Mouse (Mus musculus): ENCODE results near the gene Adam15.

The Adam15 gene

DNA sequence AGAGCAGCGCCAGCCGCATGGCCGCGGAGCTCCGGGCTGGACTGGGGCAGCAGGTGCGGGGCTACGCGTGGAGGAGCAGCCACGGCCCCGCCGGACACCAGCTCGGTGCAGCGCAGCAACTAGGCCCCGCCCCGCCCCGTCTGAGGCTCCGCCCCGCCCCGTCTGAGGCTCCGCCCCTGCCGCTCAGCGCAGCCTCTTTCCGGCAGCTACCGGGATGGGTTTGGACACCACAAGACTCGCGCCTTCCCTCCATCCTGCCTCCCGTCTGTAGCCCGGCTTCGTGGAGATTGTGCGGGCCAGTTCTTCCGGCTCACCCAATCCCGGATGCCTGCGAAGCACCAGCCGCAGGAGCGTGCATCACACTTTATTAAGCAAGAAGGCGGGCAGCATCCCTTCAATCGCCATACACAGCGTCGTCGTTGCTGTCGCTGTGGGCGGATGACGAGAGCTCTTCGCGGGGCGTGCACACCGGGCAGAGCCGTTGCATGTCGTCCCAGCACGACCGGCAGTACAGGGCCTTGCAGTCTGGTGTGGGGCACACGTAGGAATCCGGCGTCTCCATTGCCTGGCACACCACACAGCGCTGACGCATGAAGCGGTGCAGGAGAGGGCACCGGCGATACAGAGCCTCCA, at the start of gene Adam15:
Gene Adam15, minus strand, starts transcription at position 128 of the 633 bp plus-strand sequence.
- DNase-seq (ENCODE audit: extremely low read depth, low read depth), result peak; percentile 67

DNA sequence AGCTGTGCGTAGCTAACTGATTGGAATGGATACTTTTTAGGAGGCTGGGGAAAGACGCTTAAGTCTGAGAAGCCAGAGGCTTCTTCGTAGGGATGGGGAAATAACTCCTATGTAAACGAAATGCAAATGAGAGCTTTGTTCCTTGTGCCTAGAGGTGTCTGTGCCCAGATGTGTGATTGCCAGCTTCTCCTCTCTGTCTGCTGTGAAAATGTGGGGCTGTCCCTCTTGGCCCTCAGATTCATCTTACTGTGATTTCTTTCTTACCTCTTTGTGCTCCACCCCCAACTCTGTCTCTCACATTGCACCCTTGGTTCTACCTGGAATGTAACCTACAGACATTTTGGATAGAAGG, 46.8 kb upstream of the Adam15 start:
- no peak for DNase-seq (ENCODE audit: extremely low read depth, low read depth)

DNA sequence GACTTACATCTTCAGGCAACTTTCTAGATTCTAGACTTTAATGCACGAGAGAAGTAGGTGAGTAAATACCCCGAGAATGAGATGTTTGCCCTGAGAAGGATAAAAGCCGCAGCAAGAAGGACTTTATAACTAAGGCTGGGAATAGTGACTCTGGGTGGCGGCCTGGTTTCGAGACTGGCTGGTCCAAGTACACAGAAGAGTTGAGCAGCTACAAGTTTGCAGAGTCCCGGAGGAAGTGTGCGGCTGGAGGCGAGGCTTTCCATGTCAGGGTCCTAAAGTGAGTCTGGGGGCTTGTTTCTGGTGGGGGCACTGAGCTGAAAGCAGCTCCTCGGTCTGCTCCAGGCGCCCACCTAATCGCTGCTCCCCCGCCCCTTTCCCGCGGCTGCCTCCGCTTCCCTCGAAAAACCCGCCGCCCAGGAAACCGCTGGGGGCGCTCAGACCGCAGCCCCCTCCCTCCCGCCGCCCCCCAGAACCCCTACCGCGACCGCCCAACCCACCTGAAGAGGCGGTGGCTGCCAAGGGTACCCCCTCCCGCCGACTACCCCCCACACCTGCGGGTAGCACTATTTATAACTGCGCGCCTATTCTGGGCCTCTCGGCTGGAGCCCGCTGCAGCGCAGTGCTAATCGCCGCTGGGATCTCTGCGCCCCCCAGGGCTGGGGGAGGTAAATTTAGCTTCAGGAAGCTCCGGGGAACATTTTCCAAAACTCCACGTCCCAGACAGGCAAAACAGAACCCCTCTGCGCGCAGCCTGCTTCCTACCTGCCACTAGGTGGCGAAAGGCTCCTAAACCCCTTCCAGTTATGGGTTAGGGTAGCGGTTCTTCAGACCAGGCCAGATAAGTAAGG, 46.2 kb upstream of the Adam15 start:
- DNase-seq (ENCODE audit: extremely low read depth, low read depth), result peak; percentile 77

DNA sequence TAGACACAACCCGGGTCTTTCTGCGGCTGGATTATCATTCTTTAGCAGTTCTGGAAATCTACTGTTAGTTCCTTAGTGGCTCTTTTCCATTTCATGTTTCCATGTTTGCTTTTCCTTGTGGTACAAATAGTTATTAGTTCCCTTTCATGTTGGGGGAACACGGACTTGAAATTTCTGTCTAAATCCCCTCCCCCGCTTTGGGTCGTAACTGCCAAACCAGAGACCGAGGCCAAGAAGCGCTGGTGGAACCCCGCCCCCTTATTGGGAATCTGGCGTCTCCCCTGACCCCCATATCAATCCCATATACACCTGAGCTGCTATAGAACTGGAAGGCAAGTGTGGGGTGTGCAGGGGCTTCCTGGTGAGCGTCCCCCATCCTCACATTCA, 45.6 kb upstream of the Adam15 start:
- no peak for DNase-seq (ENCODE audit: extremely low read depth, low read depth)

DNA sequence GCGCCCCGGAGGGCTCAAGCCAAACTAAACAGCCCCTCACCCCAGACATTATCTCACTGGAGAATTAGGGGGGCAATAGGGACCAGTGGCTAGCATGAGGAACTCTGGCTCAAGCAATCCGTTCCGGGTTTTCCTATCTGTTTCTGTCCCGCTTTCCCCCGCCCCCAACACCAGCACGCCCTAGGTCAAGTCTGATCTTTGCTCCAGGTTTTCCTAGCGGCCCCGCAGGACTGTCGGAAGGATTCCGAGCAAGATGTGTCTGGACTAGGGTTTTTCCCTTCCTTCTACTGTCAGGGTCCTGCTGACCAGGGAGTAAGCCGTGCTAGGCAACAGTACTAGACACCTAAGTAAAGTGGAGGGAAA, 45.1 kb upstream of the Adam15 start:
- DNase-seq (ENCODE audit: extremely low read depth, low read depth), result peak; percentile 85

DNA sequence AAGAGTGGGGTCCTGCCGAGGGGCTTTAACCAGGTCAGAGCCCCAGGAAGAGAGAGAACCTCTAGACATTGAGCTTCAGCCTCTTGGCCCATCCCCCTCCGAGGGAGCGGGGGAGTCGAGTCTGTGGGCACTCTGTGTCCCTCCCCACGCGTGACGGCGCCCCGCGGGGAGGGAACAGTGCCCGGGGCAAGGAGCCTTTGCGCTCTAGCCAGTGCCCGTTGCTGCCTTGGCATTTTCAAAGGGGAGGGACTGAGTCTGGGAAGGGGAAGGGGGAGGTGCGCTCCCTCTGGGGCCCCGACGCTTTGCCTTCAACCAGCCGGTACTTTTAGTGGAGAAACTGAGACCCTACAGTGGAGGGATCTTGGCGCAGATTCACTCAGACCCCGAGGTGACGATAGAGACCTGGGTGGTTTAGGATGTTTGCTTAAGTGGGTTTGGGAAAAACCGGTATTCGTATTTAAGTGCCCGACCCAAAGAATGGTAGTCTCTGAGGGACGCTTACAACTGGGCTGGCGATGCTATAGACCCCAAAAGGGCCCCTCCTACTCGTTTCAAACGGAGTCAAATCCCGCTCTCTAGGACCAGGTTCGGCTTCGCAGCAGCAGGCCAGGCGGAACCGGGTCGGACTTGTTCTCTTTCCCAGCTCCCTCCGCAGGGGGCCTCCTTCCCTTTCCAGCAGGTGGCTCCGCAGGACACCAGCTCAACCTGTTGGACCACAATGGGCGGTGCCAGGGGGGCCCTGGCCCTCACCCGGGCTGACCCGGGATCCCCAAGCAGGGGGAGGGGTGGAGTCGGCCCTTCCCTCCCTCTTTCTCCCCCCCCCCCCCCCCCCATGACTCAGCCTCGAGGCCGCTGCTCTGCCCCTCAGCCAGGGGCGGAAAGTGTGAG, 44.5 kb upstream of the Adam15 start, which contains the start of gene Zbtb7b:
Gene Zbtb7b, minus strand, starts transcription at position 771 of the 888 bp plus-strand sequence.
- peak; percentile 74 for DNase-seq (ENCODE audit: extremely low read depth, low read depth)

DNA sequence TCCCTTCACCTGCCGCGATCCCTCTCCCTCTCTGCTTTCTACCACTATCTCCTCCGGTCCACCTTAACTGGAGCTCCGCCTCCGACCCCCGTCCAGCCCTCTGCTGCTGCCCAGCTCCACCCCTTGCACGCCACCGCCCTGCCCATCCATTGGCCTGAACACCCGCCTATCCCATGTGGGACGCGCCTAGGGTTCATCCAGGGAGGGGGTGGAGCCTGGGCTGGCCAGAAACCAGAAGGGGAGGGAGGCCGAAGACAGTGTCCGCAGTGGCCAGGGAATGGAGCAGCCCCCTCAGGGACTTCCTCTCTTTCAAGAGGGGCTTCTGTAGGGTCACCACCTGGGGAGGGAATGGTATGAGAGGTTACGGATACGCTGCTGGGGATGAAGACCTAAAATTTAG, 43.8 kb upstream of the Adam15 start:
- peak; percentile 95 for DNase-seq (ENCODE audit: extremely low read depth, low read depth)

DNA sequence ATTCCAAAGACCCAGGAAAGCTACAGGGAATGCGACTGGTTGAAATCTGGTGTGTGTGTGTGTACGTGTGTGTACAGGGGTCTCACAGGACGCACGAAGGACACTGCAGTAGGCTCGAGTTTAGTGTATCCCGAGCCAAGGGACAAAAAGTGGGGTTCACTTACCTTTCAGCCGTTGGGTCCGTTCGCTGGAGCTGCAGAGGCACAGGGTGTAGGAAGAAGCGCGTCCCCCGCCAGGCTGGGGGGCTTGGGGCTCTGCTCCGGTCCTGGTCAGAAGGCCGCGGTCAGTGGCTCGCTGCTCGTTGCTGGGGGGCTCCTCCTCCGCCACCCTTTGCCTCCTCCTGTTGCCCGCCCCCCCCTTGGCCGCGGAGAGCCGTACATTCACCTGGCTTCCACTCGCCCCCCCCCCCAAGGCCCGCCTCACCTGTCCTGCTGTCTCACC, 43.1 kb upstream of the Adam15 start:
- no peak for DNase-seq (ENCODE audit: extremely low read depth, low read depth)

DNA sequence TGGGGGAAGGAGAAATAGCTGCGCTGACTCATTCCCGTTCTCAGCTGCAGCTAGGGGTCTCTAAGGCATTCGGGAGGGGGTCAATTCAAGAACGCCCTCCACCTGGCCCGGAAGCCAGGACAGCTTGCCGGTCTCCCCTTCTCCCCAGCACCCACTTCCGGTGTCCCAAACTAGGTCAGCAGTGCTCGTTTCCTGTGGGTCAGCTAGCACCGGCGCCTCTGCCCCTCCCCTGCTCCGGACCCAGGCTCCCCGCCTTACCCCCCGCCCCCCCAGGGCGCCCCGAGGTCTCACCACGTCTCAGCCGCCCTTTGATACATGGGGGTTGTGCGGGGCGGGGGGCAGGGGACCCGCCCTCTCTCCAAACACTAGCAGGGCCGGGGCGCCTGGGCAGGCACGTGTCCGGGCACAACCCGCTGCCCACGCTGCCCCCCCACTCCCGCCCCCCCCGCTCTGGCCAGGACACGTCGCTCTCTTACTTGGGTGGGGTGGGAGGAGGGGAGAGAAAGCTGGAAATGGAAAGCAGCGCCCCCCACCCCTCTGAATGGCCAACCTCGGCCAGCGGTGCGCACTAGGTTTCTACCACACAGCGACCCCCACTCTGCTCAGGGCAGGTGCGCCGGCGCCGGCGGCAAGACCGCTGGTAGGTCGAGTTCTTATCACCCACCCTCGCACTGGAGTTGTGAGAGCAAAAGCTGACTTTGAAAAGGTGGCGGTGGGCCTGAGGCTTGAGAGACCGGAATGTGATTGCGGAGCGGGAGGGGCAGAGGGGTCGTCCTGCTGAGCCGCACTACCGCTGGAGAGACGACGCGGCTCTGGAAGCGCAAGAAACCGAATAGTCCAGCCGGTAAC, 42.1 kb upstream of the Adam15 start:
- no peak for DNase-seq (ENCODE audit: extremely low read depth, low read depth)

DNA sequence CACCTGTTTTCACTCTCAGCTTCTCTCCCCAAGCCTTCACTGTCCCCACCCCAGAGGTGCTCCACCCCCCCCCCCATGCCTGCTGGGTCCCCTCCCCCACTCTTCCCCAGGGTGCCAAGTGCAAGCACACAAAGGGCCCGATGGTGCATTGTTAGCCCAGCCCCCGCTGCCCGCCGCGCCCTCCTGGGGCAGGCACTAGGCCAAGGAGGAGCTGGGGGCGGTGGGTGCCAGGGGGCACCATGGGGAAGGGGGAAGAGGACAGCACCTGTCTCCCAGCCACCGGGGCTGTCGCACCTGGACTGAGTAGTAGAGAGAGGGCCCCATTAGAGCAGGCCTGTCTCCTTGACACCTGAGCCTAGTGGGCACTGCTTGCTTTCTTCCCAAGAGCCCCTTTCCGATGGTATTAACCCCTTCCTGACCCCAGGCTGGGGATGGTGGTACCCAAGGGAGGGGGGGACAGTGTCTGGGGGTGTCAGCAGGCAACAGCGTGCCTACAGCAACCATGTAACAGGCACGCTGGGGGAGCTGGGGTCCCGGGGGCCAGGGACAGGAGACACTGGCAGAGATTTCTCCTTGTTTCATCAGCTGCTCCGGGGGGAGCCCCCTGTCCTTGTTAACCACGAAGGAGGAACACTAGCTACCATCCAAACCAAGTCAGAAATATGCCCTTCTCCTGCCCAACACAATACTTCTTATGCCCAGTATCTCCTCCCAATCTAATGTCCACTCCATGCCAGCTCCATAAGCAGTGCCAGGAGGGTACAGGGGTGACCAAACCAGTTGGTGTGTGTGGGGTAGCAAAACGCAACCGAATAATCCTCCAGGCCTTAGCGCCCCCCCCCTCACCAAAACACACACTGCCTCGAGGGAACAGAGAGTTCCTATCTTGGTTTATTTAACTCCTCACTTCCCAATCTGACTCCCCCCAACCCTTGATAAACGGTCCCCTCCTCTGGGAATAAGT, 41.2 kb upstream of the Adam15 start:
- DNase-seq (ENCODE audit: extremely low read depth, low read depth), result no peak

DNA sequence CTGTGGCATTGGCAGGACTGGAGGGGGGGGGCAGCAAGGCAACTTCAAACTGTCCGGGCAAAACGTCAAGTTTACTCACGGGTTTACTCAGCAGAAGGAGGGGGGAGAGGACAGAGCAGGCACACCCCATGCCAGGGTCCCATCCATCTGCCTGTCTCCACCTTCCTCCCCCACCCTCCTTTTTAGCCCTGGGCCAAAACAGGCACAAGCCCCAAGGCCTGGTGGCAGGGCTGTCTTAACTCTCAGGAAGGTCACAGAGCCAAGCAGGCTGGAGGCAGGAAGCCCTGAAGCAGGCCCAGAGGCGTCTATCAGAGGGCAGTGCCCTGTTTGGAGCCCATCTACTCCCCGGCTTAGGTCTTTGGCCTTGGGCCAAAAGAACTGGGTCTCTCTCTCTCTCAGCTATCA, 40.3 kb upstream of the Adam15 start:
- DNase-seq (ENCODE audit: extremely low read depth, low read depth), result no peak

DNA sequence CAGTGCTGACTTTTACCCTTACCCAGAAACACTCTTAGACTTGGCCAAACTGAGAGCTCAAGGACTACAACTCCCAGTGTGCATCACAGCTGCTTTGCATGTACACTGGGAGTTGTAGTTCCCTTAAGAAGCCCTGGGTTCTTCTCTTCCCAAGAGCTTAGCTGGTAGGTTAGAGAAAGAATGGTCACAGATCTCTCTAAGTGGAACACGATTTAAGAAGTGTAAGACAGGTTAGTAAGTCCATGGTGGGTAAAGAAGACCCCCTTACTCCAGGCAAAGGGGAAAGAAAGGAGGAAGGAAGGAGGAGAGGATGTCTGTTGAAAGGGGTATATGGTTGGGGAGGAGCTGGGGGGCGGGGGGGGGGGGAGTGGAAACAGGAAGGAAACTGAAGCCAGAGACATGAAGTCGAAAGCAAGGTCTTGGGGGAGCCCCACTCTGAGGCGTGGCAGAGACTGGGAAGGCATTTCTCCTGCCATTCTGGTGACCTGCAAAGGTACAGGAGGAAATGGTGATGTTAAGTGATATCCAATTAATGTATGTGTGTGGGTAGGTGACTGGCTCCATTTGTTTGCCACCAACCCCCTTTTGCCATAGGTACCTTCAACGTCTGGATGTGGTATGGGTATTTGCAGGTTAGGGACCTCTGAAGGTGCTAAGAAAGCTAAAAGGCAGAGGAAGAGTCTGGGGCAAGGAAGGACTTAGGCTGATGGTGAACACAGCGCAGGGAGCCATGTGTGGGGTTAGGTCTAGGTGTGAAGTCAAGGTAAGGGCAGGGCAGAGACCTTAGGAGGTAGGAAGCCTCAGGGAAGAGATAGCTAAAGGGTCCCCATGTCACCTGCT, 39.3 kb upstream of the Adam15 start:
- DNase-seq (ENCODE audit: extremely low read depth, low read depth), result peak; percentile 82

DNA sequence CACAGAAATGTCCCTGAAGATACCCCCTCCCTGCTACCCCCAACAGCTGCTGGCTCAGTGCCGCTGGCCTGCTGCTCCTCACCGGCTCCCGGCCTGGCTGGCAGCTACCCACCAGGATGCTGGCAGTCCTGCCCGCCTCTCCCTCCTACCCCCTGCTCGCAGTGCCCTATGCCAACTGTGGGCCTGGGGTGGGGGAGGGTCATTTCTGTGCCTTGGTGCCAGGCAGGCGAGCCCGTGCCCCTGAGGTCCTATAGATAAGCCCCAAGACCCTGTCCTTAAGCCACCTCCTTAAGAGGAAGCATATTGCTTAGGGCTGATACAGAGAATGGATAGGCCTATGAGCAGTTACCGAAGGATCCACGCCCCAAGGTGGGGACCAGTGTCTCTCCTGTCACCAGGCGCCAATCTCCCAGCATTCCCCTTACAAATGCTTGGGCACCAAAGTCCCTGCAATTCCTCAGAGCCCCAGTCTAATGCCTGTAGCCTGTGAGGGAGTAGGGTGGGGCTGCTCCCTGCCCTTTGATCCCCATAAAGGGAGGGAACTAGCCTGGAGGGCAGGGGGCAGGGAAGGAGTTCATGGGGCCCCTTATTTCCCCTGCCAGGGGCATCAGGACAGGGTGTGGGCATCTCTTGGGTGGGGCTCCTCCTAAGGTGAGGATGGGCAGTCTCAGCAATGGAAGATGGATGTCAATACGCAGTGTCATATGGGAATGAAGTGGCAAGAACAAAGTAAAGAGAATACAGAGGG, 38.5 kb upstream of the Adam15 start:
- DNase-seq (ENCODE audit: extremely low read depth, low read depth), result peak; percentile 78

DNA sequence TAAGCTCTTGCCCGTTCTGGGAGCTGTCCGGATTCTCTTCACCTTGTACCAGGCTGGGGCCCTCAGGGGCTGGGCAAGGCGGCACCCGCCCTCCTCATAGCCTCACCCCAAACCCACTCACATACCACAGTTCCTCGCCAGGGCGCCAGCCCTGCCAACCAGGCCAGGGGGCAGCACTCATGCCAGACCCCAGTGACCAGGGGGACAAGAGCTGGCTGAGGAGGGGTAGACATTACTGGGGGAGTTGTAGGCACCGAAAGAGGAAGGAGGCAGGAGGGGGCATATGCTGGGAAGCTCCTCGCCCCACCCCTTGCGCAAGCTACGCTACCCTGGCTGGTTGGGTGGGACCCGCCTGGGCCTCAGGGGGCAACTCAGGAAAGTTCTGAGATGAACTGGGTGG, 37.8 kb upstream of the Adam15 start:
- no peak for DNase-seq (ENCODE audit: extremely low read depth, low read depth)

DNA sequence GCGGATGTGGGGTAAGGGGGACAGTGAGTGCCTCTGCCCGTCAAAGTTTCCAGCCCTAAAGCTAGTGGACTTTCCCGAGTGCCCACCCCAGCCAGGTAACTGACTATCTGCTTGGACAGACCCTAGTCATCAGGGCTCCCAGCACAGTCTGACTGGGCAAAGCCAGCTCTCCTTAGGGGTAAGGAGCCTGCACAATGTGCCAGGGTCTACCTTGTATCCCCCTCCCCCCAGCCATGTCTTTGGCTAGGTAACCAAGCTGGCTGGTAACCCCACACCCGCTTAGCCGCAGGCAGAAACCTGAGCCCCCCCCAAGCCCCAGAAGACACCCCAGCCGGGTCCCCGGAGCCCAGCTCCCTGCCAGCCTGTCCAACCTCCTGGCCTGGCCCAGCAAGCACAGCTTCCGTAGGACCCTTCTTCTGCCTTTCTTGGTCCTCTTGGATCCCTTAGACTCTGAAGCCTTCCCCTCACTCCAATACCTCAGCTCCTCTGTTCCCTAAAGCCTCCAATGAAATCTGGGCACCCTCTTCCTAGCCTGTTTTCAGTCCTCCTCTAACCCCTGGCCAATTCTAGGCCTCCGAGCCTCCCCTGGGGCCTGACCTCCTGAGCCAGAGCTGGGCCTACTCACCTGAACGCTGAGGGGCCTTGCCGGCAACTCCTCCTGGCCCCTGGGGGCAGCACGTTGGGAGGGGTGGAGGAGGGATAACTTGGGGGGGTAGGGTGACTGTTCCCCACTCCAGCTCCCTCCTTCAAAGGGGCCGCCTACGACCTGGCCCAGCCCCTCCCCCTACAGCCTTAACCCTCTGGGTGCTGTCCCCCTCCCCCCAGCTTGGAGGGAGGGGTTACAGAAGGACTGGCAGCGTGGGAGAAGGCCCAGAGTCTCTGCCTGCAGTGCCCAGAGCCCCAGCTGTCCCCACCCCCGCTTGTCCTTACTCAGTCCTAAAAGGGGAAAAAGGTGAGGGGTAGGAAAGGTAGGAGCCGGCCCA, 36.9 kb upstream of the Adam15 start:
- no peak for DNase-seq (ENCODE audit: extremely low read depth, low read depth)

DNA sequence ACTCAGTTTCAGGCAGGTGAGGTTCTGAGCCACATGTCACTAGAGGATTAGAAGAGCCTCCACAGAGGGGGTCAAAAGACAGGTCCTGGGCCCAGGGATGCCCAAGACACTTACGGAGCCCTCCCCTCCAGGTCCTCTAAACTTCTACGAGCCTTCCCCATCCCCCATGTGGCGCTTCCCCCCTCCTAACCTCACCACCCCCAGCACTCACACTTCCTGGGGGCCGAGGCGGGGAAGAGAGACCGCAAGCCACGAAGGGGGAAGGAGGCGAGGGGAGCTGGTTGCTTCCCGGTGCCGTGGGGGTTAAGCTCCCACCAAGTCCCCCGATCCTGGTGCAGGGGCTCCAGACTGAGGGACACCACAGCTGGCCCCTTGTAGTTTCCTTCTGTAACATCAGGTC, 35.7 kb upstream of the Adam15 start:
- no peak for DNase-seq (ENCODE audit: extremely low read depth, low read depth)
